Mouse (Mus musculus) B cell, adult 2 months (primary cell): ENCODE results near the gene Tsacc.

Experiments used
- DNase-seq, 2 experiments: peaks; one replicate each; pipeline ENCODE4 v3.0.0; 2022

Tsacc gene

DNA sequence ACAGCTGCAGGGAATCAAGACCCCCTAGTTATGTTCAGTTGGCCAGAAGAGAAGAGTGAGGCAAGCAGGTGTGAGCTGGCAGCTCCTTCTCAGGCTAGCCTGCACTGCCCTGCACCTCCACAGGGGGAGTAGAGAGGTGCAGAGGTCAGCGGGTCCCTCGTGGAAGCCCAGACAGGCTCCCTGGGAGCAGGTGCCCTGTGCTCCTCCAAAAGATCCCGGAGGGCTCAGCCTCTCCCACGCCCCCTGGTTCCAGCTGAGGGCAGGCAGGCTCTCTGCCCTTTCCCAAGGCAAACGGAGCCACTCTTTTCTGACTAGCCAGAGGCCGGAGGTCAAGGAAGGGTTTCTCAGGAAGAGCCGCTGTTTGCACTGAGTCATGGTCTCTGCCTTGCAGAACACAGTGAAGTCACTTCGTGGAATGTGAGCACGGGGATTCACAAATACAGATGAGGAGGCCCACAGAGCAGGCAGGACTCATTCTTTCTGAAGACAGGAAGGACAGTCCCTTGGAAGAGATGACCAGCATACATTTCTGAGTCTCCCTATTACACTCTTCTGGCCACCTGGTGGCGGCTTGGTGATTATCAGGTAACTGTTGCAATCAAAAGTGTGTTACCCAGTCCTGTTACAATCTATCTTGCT lies 59.1 kb downstream of the Tsacc start:
- peak; percentile 68 to 73 for DNase-seq

DNA sequence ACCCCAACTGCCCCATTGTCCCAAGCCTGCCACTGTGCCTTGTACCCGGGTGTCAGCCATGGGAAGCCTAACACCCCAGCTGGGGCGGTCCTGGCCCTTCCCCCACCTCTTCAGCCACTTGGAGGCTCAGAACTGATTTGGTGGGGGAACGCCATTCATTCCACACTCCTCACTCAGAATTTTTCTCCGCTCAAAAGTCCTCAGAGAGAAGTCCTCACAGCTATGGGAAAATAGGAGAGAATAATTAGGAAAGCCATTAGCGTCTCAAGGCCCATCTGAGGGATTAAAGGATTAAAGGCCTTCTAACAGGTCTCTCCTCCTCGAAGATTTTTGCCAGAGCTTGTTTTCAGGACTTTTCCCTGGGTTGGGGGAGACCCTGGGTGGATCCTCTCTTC lies 59.6 kb downstream of the Tsacc start:
- no peak for DNase-seq

DNA sequence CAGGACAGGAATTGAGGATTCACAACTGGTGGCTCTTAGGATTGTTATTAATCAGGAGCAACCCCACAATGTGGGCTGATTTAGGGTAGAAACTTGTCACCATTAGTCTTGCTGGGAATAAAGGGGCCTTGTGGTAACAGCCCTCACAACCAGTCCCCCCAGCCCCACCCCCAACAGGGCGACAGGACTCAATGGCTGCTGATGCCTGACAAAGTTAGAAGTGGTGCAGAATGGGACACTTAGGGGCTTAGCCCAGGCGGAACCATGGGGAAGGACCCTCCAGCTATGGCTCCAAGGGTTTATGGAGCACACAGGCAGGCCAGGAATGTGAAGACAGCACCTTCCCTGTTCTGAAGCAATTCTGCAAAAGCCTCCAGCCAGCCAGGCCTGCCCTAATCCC lies 61.2 kb downstream of the Tsacc start:
- peak in 1 of 2 experiments; percentile 39 for DNase-seq

DNA sequence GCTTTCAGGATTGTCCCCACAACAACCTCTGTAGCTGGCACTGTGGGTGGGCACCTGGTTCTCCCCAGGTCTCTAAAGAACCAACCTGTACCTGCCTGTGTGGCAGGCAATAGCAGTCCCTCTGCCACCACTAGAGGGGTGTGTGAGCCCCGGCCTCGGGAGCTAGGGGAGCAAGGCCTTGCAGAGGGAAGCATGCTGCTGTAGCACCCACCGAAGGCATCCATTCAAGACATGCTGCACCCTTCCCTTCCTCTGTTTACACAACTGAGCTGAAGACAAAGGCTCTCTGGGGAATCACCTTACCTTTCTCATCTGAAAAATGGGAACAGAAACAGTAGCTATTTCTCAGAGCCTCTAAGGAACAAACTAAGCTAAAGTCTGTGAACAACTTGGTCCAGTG lies 61.6 kb downstream of the Tsacc start:
- peak; percentile 77 to 80 for DNase-seq

DNA sequence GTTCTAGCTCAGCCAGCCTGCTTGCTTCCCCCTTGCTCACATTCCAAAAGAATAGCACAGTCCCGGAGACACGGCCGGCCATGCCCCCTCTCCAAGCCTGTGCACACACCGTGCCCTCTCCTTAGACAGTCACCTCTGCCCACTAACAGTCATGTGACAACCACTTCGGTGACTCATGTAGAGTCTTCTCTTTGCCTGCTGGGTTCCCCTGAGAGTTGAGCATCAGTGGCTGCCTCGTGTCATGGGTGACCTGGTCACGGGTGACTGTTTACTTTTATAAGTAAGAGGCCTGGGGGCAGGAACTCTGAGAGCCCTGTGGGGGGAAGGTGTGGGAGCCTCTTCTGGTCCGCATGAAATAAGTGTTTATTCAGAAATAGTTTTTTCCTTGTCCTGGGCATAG lies 62.8 kb downstream of the Tsacc start:
- DNase-seq = peak; percentile 64 to 68

DNA sequence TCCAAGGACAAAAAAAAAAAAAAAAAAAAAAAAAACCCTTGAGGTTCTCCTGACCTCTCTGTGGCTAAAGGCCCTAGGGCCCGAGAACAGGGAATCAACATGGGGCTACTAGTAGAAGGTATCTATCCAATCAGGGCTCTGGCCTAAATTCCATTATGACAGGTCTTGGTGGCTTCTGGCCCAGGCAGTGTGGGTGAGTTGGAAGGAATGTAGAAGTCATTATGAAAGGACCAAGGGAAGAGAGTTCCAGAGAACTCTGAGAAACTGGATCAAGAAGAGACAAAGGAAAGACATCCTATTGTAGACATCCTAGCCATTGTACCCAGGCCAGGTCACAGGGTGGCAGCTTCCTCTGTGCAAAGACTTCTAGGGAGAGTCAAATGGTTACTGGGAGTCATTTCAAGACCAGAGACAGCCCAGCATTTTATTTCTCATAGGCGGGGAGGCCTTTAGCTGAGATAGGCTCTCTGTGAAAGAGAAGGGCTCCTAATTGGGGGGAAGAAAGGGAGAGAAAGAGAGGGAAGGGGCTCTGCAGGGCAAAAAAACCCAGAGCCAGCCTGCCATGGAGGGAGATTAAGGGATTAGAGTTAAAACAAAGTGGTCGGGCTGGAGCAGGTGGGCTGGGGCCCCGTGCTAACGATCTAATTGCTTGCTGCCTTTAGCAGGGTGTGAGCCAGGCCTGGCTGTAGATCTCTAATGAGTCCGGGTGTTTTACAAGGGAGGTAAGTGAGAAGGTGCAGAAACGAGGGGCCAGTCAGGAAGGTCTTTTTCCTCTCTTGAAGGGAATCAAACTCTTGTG lies 63.7 kb downstream of the Tsacc start:
- no peak for DNase-seq
